Mouse (Mus musculus) liver, embryonic 12.5 days (tissue): Measurements from ENCODE around the gene Olfr1085. TPM values are rescaled to one million over a fixed set of nuclear protein-coding genes. Genes with fewer than 3 reads are reported as not detected.
"Not testable (repeated sequence)": the region's sequence is repeated elsewhere in the genome, so short reads cannot be mapped to it uniquely, and the experiment has no call there.

Experiments used
- ATAC-seq: fragments of 200-750 bp; cut with Nextera tagmentation; 2 replicates; pipeline ENCODE4 v1.8.0; 2017; ENCODE audit warnings: moderate number of reproducible peaks, mild to moderate bottlenecking, moderate library complexity
- H3K27ac ChIP-seq: fragments of 300-500 bp; sonication (generic); 2 replicates; pipeline ENCODE4 v1.5.1; 2016; ENCODE audit warnings: mild to moderate bottlenecking
- H3K27me3 ChIP-seq: fragments of 300-500 bp; sonication (generic); replicated peaks from 2 replicates; pipeline ENCODE4 v1.6.1; 2016; ENCODE audit warnings: mild to moderate bottlenecking, moderate library complexity
- H3K36me3 ChIP-seq: fragments of 300-500 bp; sonication (generic); 2 replicates; pipeline ENCODE4 v1.6.1; 2016; ENCODE audit warnings: mild to moderate bottlenecking, moderate library complexity
- H3K4me1 ChIP-seq: fragments of 300-500 bp; sonication (generic); 2 replicates; pipeline ENCODE4 v1.6.1; 2016
- H3K4me2 ChIP-seq: fragments of 300-500 bp; sonication (generic); 2 replicates; pipeline ENCODE4 v1.6.1; 2016; ENCODE audit warnings: mild to moderate bottlenecking, moderate library complexity
- H3K4me3 ChIP-seq: fragments of 300-500 bp; sonication (generic); 2 replicates; pipeline ENCODE4 v1.5.1; 2016; ENCODE audit warnings: mild to moderate bottlenecking, moderate library complexity
- H3K9ac ChIP-seq: fragments of 300-500 bp; sonication (generic); 2 replicates; pipeline ENCODE4 v1.6.1; 2016; ENCODE audit warnings: mild to moderate bottlenecking, moderate library complexity
- H3K9me3 ChIP-seq: fragments of 300-500 bp; sonication (generic); replicated peaks from 2 replicates; pipeline ENCODE4 v1.6.1; 2016; ENCODE audit warnings: mild to moderate bottlenecking, moderate library complexity
- WGBS: fragments of 180-500 bp; shearing (Covaris S2); methylation state at CpG from one replicate; pipeline ENCODE4 v1.1.7; 2016; ENCODE audit not compliant: insufficient replicate concordance; 5-methylcytosine and 5-hydroxymethylcytosine counted together
- polyA plus RNA-seq: library from polyadenylated mRNA; unstranded; fragments of >200 nt; fragmentation: Nextera tagmentation; extraction: Ambion mirVana; gene quantifications from 2 replicates; pipeline ENCODE4 v1.2.1, GENCODE M21; 2016

The Olfr1085 gene
- polyA plus RNA-seq = not detected in 2 replicates

GRCm38 (mm10) chr2:86661919-86662318 is at the start of gene Olfr1085:
Gene Olfr1085 (minus strand): TSS chr2:86662019.
- Histone ChIP-seq H3K4me2 (no peak within 1 kb of the TSS), H3K27me3 (no peaks in the 10 kb centered on the region), H3K4me1 (no peaks in the 10 kb centered on the region), H3K36me3 (no peaks in the 10 kb centered on the region), H3K9ac (no peak within 1 kb of the TSS), H3K4me3 (no peak within 1 kb of the TSS), H3K27ac (no peak within 1 kb of the TSS), H3K9me3 (no peaks in the 10 kb centered on the region)
- no peak for ATAC-seq
- 13% methylated on average over 1 of the region's 1 CpGs for WGBS

GRCm38 (mm10) chr2:86698295-86698694 is 36.5 kb upstream of the Olfr1085 start, which contains the start of gene Olfr1087:
Gene Olfr1087 (minus strand): TSS chr2:86698395.
- H3K9me3 ChIP-seq = no peaks in the 10 kb centered on the region
- no peaks in the 10 kb centered on the region for H3K27me3 ChIP-seq
- H3K27ac ChIP-seq = no peak within 1 kb of the TSS
- H3K9ac ChIP-seq = no peak within 1 kb of the TSS
- H3K36me3 ChIP-seq = no peaks in the 10 kb centered on the region
- H3K4me3 ChIP-seq = no peak within 1 kb of the TSS
- ATAC-seq = no peak
- H3K4me1 ChIP-seq = no peaks in the 10 kb centered on the region
- no peak within 1 kb of the TSS for H3K4me2 ChIP-seq

- H3K4me2 ChIP-seq = no peak within 1 kb of the TSS
- no peak for ATAC-seq
- no peak within 1 kb of the TSS for H3K4me3 ChIP-seq
- no peaks in the 10 kb centered on the region for H3K36me3 ChIP-seq
- H3K9me3 ChIP-seq = no peaks in the 10 kb centered on the region
- no peak within 1 kb of the TSS for H3K27ac ChIP-seq
- 56% methylated on average over 2 of the region's 2 CpGs for WGBS
- no peaks in the 10 kb centered on the region for H3K27me3 ChIP-seq
- no peak within 1 kb of the TSS for H3K9ac ChIP-seq
- H3K4me1 ChIP-seq = no peaks in the 10 kb centered on the region
Observed at GRCm38 (mm10) chr2:86679992-86680391, 18.2 kb upstream of the Olfr1085 start, which contains the start of gene Olfr1086. Gene Olfr1086 (minus strand): TSS chr2:86680092.

- not testable (repeated sequence) for H3K9ac ChIP-seq
- 59% methylated on average over 1 of the region's 1 CpGs for WGBS
Observed at GRCm38 (mm10) chr2:86639625-86640024, 22.2 kb downstream of the Olfr1085 start, which contains the start of gene Olfr1084. Gene Olfr1084 (minus strand): TSS chr2:86639725.

More at GRCm38 (mm10) chr2:86639625-86640024, 22.2 kb downstream of the Olfr1085 start, which contains the start of gene Olfr1084:
- H3K36me3 ChIP-seq, H3K9me3 ChIP-seq, ATAC-seq, H3K4me2 ChIP-seq, H3K27ac ChIP-seq, H3K27me3 ChIP-seq, H3K4me3 ChIP-seq, H3K4me1 ChIP-seq: not testable (repeated sequence)

Other genes with a start within 250 kb of the Olfr1085 start
- not detected in 2 replicates for gene Olfr1061, start 248.0 kb downstream of the Olfr1085 start, polyA plus RNA-seq
- gene Olfr1062, start 235.3 kb downstream of the Olfr1085 start, polyA plus RNA-seq = not detected in 2 replicates
- not detected in 2 replicates for gene Olfr1065, start 211.4 kb downstream of the Olfr1085 start, polyA plus RNA-seq
- gene Olfr1066, start 205.8 kb downstream of the Olfr1085 start, polyA plus RNA-seq = not detected in 2 replicates
- not detected in 2 replicates for gene Olfr228, start 174.6 kb downstream of the Olfr1085 start, polyA plus RNA-seq
- gene Olfr1076, start 153.6 kb downstream of the Olfr1085 start, polyA plus RNA-seq = not detected in 2 replicates
- gene Olfr1079, start 119.5 kb downstream of the Olfr1085 start, polyA plus RNA-seq = not detected in 2 replicates
- not detected in 2 replicates for gene Olfr1080, start 103.8 kb downstream of the Olfr1085 start, polyA plus RNA-seq
- not detected in 2 replicates for gene Olfr1082, start 63.1 kb downstream of the Olfr1085 start, polyA plus RNA-seq
- gene Olfr1084, start 22.3 kb downstream of the Olfr1085 start, polyA plus RNA-seq = not detected in 2 replicates
- not detected in 2 replicates for gene Olfr1086, start 18.1 kb upstream of the Olfr1085 start, polyA plus RNA-seq
- gene Olfr1087, start 36.4 kb upstream of the Olfr1085 start, polyA plus RNA-seq = not detected in 2 replicates
- not detected in 2 replicates for gene Olfr1089, start 71.7 kb upstream of the Olfr1085 start, polyA plus RNA-seq
- not detected in 2 replicates for gene Olfr1090, start 97.0 kb upstream of the Olfr1085 start, polyA plus RNA-seq
- not detected in 2 replicates for gene Olfr1093, start 120.5 kb upstream of the Olfr1085 start, polyA plus RNA-seq
- not detected in 2 replicates for gene Olfr141, start 148.0 kb upstream of the Olfr1085 start, polyA plus RNA-seq
- not detected in 2 replicates for gene Olfr1094, start 162.6 kb upstream of the Olfr1085 start, polyA plus RNA-seq
- gene Olfr1095, start 189.7 kb upstream of the Olfr1085 start, polyA plus RNA-seq = not detected in 2 replicates
- not detected in 2 replicates for gene Gm13723, start 212.8 kb upstream of the Olfr1085 start, polyA plus RNA-seq
- not detected in 2 replicates for gene Olfr1097, start 230.2 kb upstream of the Olfr1085 start, polyA plus RNA-seq